ENCODE assay signal across 9 mouse cellular contexts in genomic region chrX:99325460-99325859, GRCm38 (mm10).
DNase-seq lines count a peak whose midpoint lies in the region; ATAC-seq lines count a peak whose summit lies in the region.
"Had no signal": no experiment of that assay in that cellular context is flagged by ENCODE, and none has a peak within 500 bp of the region (broad histone marks: within the 10 kb centered on the region; RNA-seq: fewer than 3 reads in every experiment).

No protein-coding gene starts in this region.

- H3K4me1 ChIP-seq in embryonic facial prominence, embryonic 15.5 days = peaks cover 19% of the 10 kb centered on the region
- peaks cover 49% of the 10 kb centered on the region for H3K4me1 ChIP-seq in heart, embryonic 13.5 days
- no peaks in the 10 kb centered on the region for H3K4me1 ChIP-seq in neural tube, embryonic 15.5 days

- H3K9me3 ChIP-seq in embryonic facial prominence, embryonic 15.5 days (replicated peaks) = no peaks in the 10 kb centered on the region
- H3K9me3 ChIP-seq in heart, embryonic 13.5 days = no peaks in the 10 kb centered on the region
- H3K9me3 ChIP-seq in neural tube, embryonic 15.5 days (replicated peaks) = no peaks in the 10 kb centered on the region
- H3K9me3 ChIP-seq: G1E had no signal

- H3K4me2 ChIP-seq in embryonic facial prominence, embryonic 15.5 days (replicated peaks) = no peak overlapping the region
- H3K4me2 ChIP-seq in heart, embryonic 13.5 days = no peak overlapping the region
- no peak overlapping the region for H3K4me2 ChIP-seq in neural tube, embryonic 15.5 days

- ATAC-seq in embryonic facial prominence, embryonic 15.5 days (ENCODE audit: insufficient number of reproducible peaks, low FRiP score, low TSS enrichment, low read depth) = peak; percentile 17; the same call in 1 of the 2 replicates
- ATAC-seq in heart, embryonic 13.5 days (ENCODE audit: extremely low read depth, insufficient number of reproducible peaks, low FRiP score, low TSS enrichment) = no peak
- ATAC-seq in neural tube, embryonic 15.5 days (ENCODE audit: low FRiP score) = peak; percentile 57; the same call in 1 of the 2 replicates

- no peak overlapping the region for H3K9ac ChIP-seq in embryonic facial prominence, embryonic 15.5 days
- peak overlapping the region; percentile 19; the same call in 1 of the 2 replicates for H3K9ac ChIP-seq in heart, embryonic 13.5 days
- no peak overlapping the region for H3K9ac ChIP-seq in neural tube, embryonic 15.5 days (replicated peaks)

- H3K27ac ChIP-seq in embryonic facial prominence, embryonic 15.5 days (replicated peaks) = peak overlapping the region; percentile 73
- peak overlapping the region; percentile 83 for H3K27ac ChIP-seq in heart, embryonic 13.5 days (replicated peaks)
- 0 out of 2 replicates have a peak overlapping the region, but pooled peaks have one; percentile 18 for H3K27ac ChIP-seq in neural tube, embryonic 15.5 days (replicated peaks)

- DNase-seq in layer of hippocampus, postnatal 14 days (ENCODE audit: low spot score in 2 of 2) = peak; percentile 7 to 33
- no peak for DNase-seq in layer of hippocampus, adult 9-10 months (ENCODE audit: low spot score)
- DNase-seq in kidney, postnatal 14 days = peak; percentile 56
- no peak for DNase-seq in embryo, embryonic 9.5 days (ENCODE audit: extremely low spot score)
- no peak for DNase-seq in urinary bladder, adult 18-20 months (ENCODE audit: low spot score in 2 of 2)

- peaks cover 14% of the 10 kb centered on the region for H3K27me3 ChIP-seq in embryonic facial prominence, embryonic 15.5 days
- H3K27me3 ChIP-seq in heart, embryonic 13.5 days (replicated peaks) = peaks cover 32% of the 10 kb centered on the region
- H3K27me3 ChIP-seq in neural tube, embryonic 15.5 days (replicated peaks) = peaks cover 22% of the 10 kb centered on the region

- no peaks in the 10 kb centered on the region for H3K36me3 ChIP-seq in embryonic facial prominence, embryonic 15.5 days
- H3K36me3 ChIP-seq in heart, embryonic 13.5 days = no peaks in the 10 kb centered on the region
- H3K36me3 ChIP-seq in neural tube, embryonic 15.5 days = no peaks in the 10 kb centered on the region
- H3K36me3 ChIP-seq: G1E had no signal

- H3K4me3 ChIP-seq in embryonic facial prominence, embryonic 15.5 days (replicated peaks) = no peak overlapping the region
- H3K4me3 ChIP-seq in heart, embryonic 13.5 days = no peak overlapping the region
- H3K4me3 ChIP-seq in neural tube, embryonic 15.5 days (replicated peaks) = no peak overlapping the region

- 40% methylated on average over 8 of the region's 8 CpGs for WGBS in embryonic facial prominence, embryonic 15.5 days
- WGBS in heart, embryonic 13.5 days = 36% methylated on average over 8 of the region's 8 CpGs
- WGBS in neural tube, embryonic 15.5 days = 55% methylated on average over 8 of the region's 8 CpGs

Comparison
In these comparisons a context has a peak if more than half of its experiments do, and no peak if none do; other contexts are left out.
1. DNase-seq: peak in layer of hippocampus, postnatal 14 days (2 of 2) and kidney, postnatal 14 days (single experiment); none in layer of hippocampus, adult 9-10 months (single experiment), embryo, embryonic 9.5 days (single experiment) and urinary bladder, adult 18-20 months (0 of 2).
2. H3K27ac ChIP-seq: peak in every context shown above with its lines; median percentile 83 in heart, embryonic 13.5 days; 73 in embryonic facial prominence, embryonic 15.5 days; 18 in neural tube, embryonic 15.5 days.